Mouse (Mus musculus): Measurements from ENCODE around the gene Atp8b3. TPM values are rescaled to one million over a fixed set of nuclear protein-coding genes. Genes with fewer than 3 reads are reported as not detected.

Gene Atp8b3
- polyA plus RNA-seq, 1 experiment from 2014 or later: 0.23 TPM

GRCm38 (mm10) chr10:80576351-80577194, 37.6 kb upstream of the Atp8b3 start:
- H3K4me1 ChIP-seq: peaks cover 35% of the 10 kb centered on the region
- peak overlapping the region; percentile 81 for H3K9ac ChIP-seq
- H3K9me3 ChIP-seq: no peaks in the 10 kb centered on the region
- H3K27ac ChIP-seq: peak overlapping the region; percentile 93
- no peak for ATAC-seq (ENCODE audit: insufficient number of reproducible peaks, insufficient read depth, low FRiP score, low TSS enrichment)
- peak overlapping the region; percentile 96 for H3K4me2 ChIP-seq (replicated peaks)
- H3K4me3 ChIP-seq: peak overlapping the region; percentile 85
- no peaks in the 10 kb centered on the region for H3K27me3 ChIP-seq
- WGBS: under 1% methylated on average over 85 of the region's 96 CpGs
- H3K36me3 ChIP-seq: 0 out of 2 replicates have a peak, but pooled peaks cover 4% of the 10 kb centered on the region

- H3K27me3 ChIP-seq: no peaks in the 10 kb centered on the region
- no peak overlapping the region for H3K27ac ChIP-seq
- H3K4me2 ChIP-seq (replicated peaks): peak overlapping the region; percentile 96
- H3K36me3 ChIP-seq: no peaks in the 10 kb centered on the region
- no peak for ATAC-seq (ENCODE audit: insufficient number of reproducible peaks, insufficient read depth, low FRiP score, low TSS enrichment)
- H3K9me3 ChIP-seq: no peaks in the 10 kb centered on the region
- H3K4me1 ChIP-seq: peaks cover 41% of the 10 kb centered on the region
- H3K9ac ChIP-seq: peak overlapping the region; percentile 81
- WGBS: 13% methylated on average over 17 of the region's 17 CpGs
- peak overlapping the region; percentile 85 for H3K4me3 ChIP-seq
These were observed 37.0 kb upstream of the Atp8b3 start for GRCm38 (mm10) chr10:80575925-80576324.

- Histone ChIP-seq H3K9ac (no peak overlapping the region), H3K27ac (no peak overlapping the region), H3K36me3 (no peaks in the 10 kb centered on the region), H3K4me2 (replicated peaks) (peak overlapping the region; percentile 96), H3K9me3 (no peaks in the 10 kb centered on the region), H3K27me3 (no peaks in the 10 kb centered on the region), H3K4me3 (no peak overlapping the region), H3K4me1 (peaks cover 49% of the 10 kb centered on the region)
- 68% methylated on average over 3 of the region's 3 CpGs for WGBS
- ATAC-seq (ENCODE audit: insufficient number of reproducible peaks, insufficient read depth, low FRiP score, low TSS enrichment): no peak
These were observed 36.0 kb upstream of the Atp8b3 start for GRCm38 (mm10) chr10:80574896-80575295.

- no peak overlapping the region for H3K4me2 ChIP-seq (replicated peaks)
- H3K4me1 ChIP-seq: peaks cover 52% of the 10 kb centered on the region
- no peak overlapping the region for H3K27ac ChIP-seq
- H3K9me3 ChIP-seq: no peaks in the 10 kb centered on the region
- whole genome bisulfite sequencing: 54% methylated on average over 9 of the region's 9 CpGs
- peak overlapping the region; percentile 19; the same call in 1 of the 2 replicates for H3K9ac ChIP-seq
- no peaks in the 10 kb centered on the region for H3K36me3 ChIP-seq
- ATAC-seq (ENCODE audit: insufficient number of reproducible peaks, insufficient read depth, low FRiP score, low TSS enrichment): no peak
- no peak overlapping the region for H3K4me3 ChIP-seq
- no peaks in the 10 kb centered on the region for H3K27me3 ChIP-seq
These were observed 35.0 kb upstream of the Atp8b3 start for GRCm38 (mm10) chr10:80573944-80574343.

- no peaks in the 10 kb centered on the region for H3K27me3 ChIP-seq
- no peak for ATAC-seq (ENCODE audit: insufficient number of reproducible peaks, insufficient read depth, low FRiP score, low TSS enrichment)
- 77% methylated on average over 2 of the region's 2 CpGs for WGBS
- H3K9me3 ChIP-seq: no peaks in the 10 kb centered on the region
- no peak overlapping the region for H3K9ac ChIP-seq
- no peak overlapping the region for H3K4me3 ChIP-seq
- peaks cover 6% of the 10 kb centered on the region for H3K36me3 ChIP-seq
- no peak overlapping the region for H3K4me2 ChIP-seq (replicated peaks)
- no peak overlapping the region for H3K27ac ChIP-seq
- H3K4me1 ChIP-seq: peaks cover 47% of the 10 kb centered on the region
These were observed 33.6 kb upstream of the Atp8b3 start for GRCm38 (mm10) chr10:80572477-80572876.

- peak overlapping the region; percentile 43 for H3K4me2 ChIP-seq (replicated peaks)
- peaks cover 52% of the 10 kb centered on the region for H3K4me1 ChIP-seq
- 0 out of 2 replicates have a peak, but pooled peaks have one; percentile 6 for ATAC-seq (ENCODE audit: insufficient number of reproducible peaks, insufficient read depth, low FRiP score, low TSS enrichment)
- H3K9me3 ChIP-seq: no peaks in the 10 kb centered on the region
- WGBS: 21% methylated on average over 30 of the region's 30 CpGs
- peaks cover 6% of the 10 kb centered on the region for H3K36me3 ChIP-seq
- H3K27ac ChIP-seq: peak overlapping the region; percentile 46; the same call in 1 of the 2 replicates
- H3K27me3 ChIP-seq: no peaks in the 10 kb centered on the region
- peak overlapping the region; percentile 56 for H3K9ac ChIP-seq
- H3K4me3 ChIP-seq: peak overlapping the region; percentile 19; the same call in 1 of the 2 replicates
These were observed 32.2 kb upstream of the Atp8b3 start for GRCm38 (mm10) chr10:80570871-80571836.

GRCm38 (mm10) chr10:80570419-80570818, 31.5 kb upstream of the Atp8b3 start:
- H3K27ac ChIP-seq: no peak overlapping the region
- H3K4me1 ChIP-seq: peaks cover 45% of the 10 kb centered on the region
- no peaks in the 10 kb centered on the region for H3K9me3 ChIP-seq
- ATAC-seq (ENCODE audit: insufficient number of reproducible peaks, insufficient read depth, low FRiP score, low TSS enrichment): no peak
- H3K27me3 ChIP-seq: no peaks in the 10 kb centered on the region
- H3K4me2 ChIP-seq (replicated peaks): peak overlapping the region; percentile 43
- H3K36me3 ChIP-seq: peaks cover 6% of the 10 kb centered on the region
- WGBS: 88% methylated on average over 10 of the region's 10 CpGs
- no peak overlapping the region for H3K4me3 ChIP-seq
- H3K9ac ChIP-seq: 0 out of 2 replicates have a peak overlapping the region, but pooled peaks have one; percentile 56

- H3K9ac ChIP-seq: no peak overlapping the region
- H3K36me3 ChIP-seq: peaks cover 6% of the 10 kb centered on the region
- no peaks in the 10 kb centered on the region for H3K27me3 ChIP-seq
- 34% methylated on average over 10 of the region's 10 CpGs for WGBS
- H3K4me3 ChIP-seq: no peak overlapping the region
- no peak for ATAC-seq (ENCODE audit: insufficient number of reproducible peaks, insufficient read depth, low FRiP score, low TSS enrichment)
- H3K27ac ChIP-seq: no peak overlapping the region; the same call in 1 of the 2 replicates
- H3K4me2 ChIP-seq (replicated peaks): 0 out of 2 replicates have a peak overlapping the region, but pooled peaks have one; percentile 7
- no peaks in the 10 kb centered on the region for H3K9me3 ChIP-seq
- H3K4me1 ChIP-seq: peaks cover 43% of the 10 kb centered on the region
These were observed 30.7 kb upstream of the Atp8b3 start for GRCm38 (mm10) chr10:80569664-80570066.

- no peaks in the 10 kb centered on the region for H3K27me3 ChIP-seq
- no peak for ATAC-seq (ENCODE audit: insufficient number of reproducible peaks, insufficient read depth, low FRiP score, low TSS enrichment)
- H3K9me3 ChIP-seq: no peaks in the 10 kb centered on the region
- no peak overlapping the region for H3K4me2 ChIP-seq (replicated peaks)
- no peak overlapping the region for H3K27ac ChIP-seq
- WGBS: 95% methylated on average over 29 of the region's 29 CpGs
- H3K9ac ChIP-seq: no peak overlapping the region; the same call in 1 of the 2 replicates
- H3K4me1 ChIP-seq: peaks cover 37% of the 10 kb centered on the region
- no peak overlapping the region for H3K4me3 ChIP-seq
- H3K36me3 ChIP-seq: peaks cover 6% of the 10 kb centered on the region
These were observed 30.0 kb upstream of the Atp8b3 start for GRCm38 (mm10) chr10:80568876-80569275.

GRCm38 (mm10) chr10:80566375-80567092, 27.6 kb upstream of the Atp8b3 start:
- Histone ChIP-seq H3K36me3 (peaks cover 6% of the 10 kb centered on the region), H3K27ac (no peak overlapping the region), H3K4me2 (replicated peaks) (0 out of 2 replicates have a peak overlapping the region, but pooled peaks have one; percentile 3), H3K4me3 (no peak overlapping the region), H3K9ac (no peak overlapping the region), H3K27me3 (no peaks in the 10 kb centered on the region), H3K4me1 (peaks cover 33% of the 10 kb centered on the region), H3K9me3 (no peaks in the 10 kb centered on the region)
- ATAC-seq (ENCODE audit: insufficient number of reproducible peaks, insufficient read depth, low FRiP score, low TSS enrichment): no peak
- WGBS: 25% methylated on average over 17 of the region's 17 CpGs
